Mouse (Mus musculus): ENCODE data around the gene Gm5134.
"Not testable (repeated sequence)": the region's sequence is repeated elsewhere in the genome, so short reads cannot be mapped to it uniquely, and the experiment has no call there.

Gm5134 gene

GRCm38 (mm10) chr10:75994531-75995210, 40.4 kb downstream of the Gm5134 start:
- DNase-seq (ENCODE audit: low spot score) = not testable (repeated sequence)

GRCm38 (mm10) chr10:75995463-75995862, 41.1 kb downstream of the Gm5134 start:
- no peak for DNase-seq (ENCODE audit: low spot score)

- no peak for DNase-seq (ENCODE audit: low spot score)
Observed at GRCm38 (mm10) chr10:75996315-75996714, 42.0 kb downstream of the Gm5134 start.

- no peak for DNase-seq (ENCODE audit: low spot score)
Observed at GRCm38 (mm10) chr10:76001160-76001559, 46.8 kb downstream of the Gm5134 start.

GRCm38 (mm10) chr10:76002101-76002521, 47.8 kb downstream of the Gm5134 start:
- DNase-seq (ENCODE audit: low spot score) = no peak

GRCm38 (mm10) chr10:76002615-76003014, 48.3 kb downstream of the Gm5134 start:
- no peak for DNase-seq (ENCODE audit: low spot score)

GRCm38 (mm10) chr10:76003221-76003620, 48.9 kb downstream of the Gm5134 start:
- no peak for DNase-seq (ENCODE audit: low spot score)

GRCm38 (mm10) chr10:76006385-76006784, 52.1 kb downstream of the Gm5134 start:
- DNase-seq (ENCODE audit: low spot score) = no peak

- no peak for DNase-seq (ENCODE audit: low spot score)
Observed at GRCm38 (mm10) chr10:76009812-76010211, 55.5 kb downstream of the Gm5134 start.

- DNase-seq (ENCODE audit: low spot score) = no peak
Observed at GRCm38 (mm10) chr10:76012922-76013321, 58.6 kb downstream of the Gm5134 start.

GRCm38 (mm10) chr10:76016886-76017285, 62.6 kb downstream of the Gm5134 start:
- no peak for DNase-seq (ENCODE audit: low spot score)

GRCm38 (mm10) chr10:76021728-76022127, 67.4 kb downstream of the Gm5134 start:
- DNase-seq (ENCODE audit: low spot score) = no peak

GRCm38 (mm10) chr10:76023921-76024320, 69.6 kb downstream of the Gm5134 start:
- no peak for DNase-seq (ENCODE audit: low spot score)

GRCm38 (mm10) chr10:76025470-76026190, 71.3 kb downstream of the Gm5134 start:
- DNase-seq (ENCODE audit: low spot score) = no peak

GRCm38 (mm10) chr10:76027127-76028015, 73.1 kb downstream of the Gm5134 start:
- DNase-seq (ENCODE audit: low spot score) = no peak

GRCm38 (mm10) chr10:76028016-76028366, 73.7 kb downstream of the Gm5134 start:
- no peak for DNase-seq (ENCODE audit: low spot score)

GRCm38 (mm10) chr10:76028396-76028795, 74.1 kb downstream of the Gm5134 start:
- DNase-seq (ENCODE audit: low spot score) = no peak

- DNase-seq (ENCODE audit: low spot score) = no peak
Observed at GRCm38 (mm10) chr10:76029276-76029675, 75.0 kb downstream of the Gm5134 start.

GRCm38 (mm10) chr10:76030496-76030895, 76.2 kb downstream of the Gm5134 start:
- DNase-seq (ENCODE audit: low spot score) = no peak

GRCm38 (mm10) chr10:76031511-76032401, 77.4 kb downstream of the Gm5134 start:
- DNase-seq (ENCODE audit: low spot score) = no peak

GRCm38 (mm10) chr10:76032402-76033118, 78.2 kb downstream of the Gm5134 start, which contains the start of gene Zfp280b:
TSS of gene Zfp280b (plus strand) at chr10:76032650.
- peak; percentile 99 for DNase-seq (ENCODE audit: low spot score)
